Mouse (Mus musculus): ENCODE data around the gene Tmem123.

GRCm38 (mm10) chr9:7748881-7749280 is 15.0 kb upstream of the Tmem123 start:
- TF ChIP-seq RCOR1 (IDR thresholded peaks at IDR 0.05; ENCODE audit: low read depth, low read length), result no peak
- TF ChIP-seq ZC3H11A (IDR thresholded peaks at IDR 0.05; ENCODE audit: low read depth, low read length), result no peak
- no peak for TF ChIP-seq POLR2A (IDR thresholded peaks at IDR 0.05; ENCODE audit: control insufficient read depth in 1 of 2, insufficient read depth in 1 of 2, low read depth in 1 of 2, low read length in 2 of 2, poor library complexity in 1 of 2)
